Mouse (Mus musculus) heart, embryonic 11.5 days (tissue): ENCODE measurements at regions not wholly inside any gene's neighbourhood (a gene's known extent, or its start where the extent isn't known, plus 50 kb on each side); places are given as distances from the start of the nearest gene placed in this dataset.

Experiments used
- ATAC-seq: fragments of 200-750 bp; cut with Nextera tagmentation; replicated peaks from 2 replicates; pipeline ENCODE4 v1.8.0; 2017; ENCODE audit warnings: moderate library complexity; ENCODE audit not compliant: insufficient number of reproducible peaks, low FRiP score, low TSS enrichment
- H3K27ac ChIP-seq: fragments of 300-500 bp; sonication (generic); 2 replicates; pipeline ENCODE4 v1.5.1; 2014; ENCODE audit warnings: mild to moderate bottlenecking, low read depth, low read length
- H3K27me3 ChIP-seq: fragments of 300-500 bp; sonication (generic); 2 replicates; pipeline ENCODE4 v1.6.1; 2014; ENCODE audit warnings: mild to moderate bottlenecking, low read length, mixed read lengths; ENCODE audit not compliant: control insufficient read depth, insufficient read depth
- H3K36me3 ChIP-seq: fragments of 300-500 bp; sonication (generic); 2 replicates; pipeline ENCODE4 v1.6.1; 2014; ENCODE audit warnings: mild to moderate bottlenecking, low read length, moderate library complexity, mixed read lengths; ENCODE audit not compliant: control insufficient read depth, insufficient read depth
- H3K4me1 ChIP-seq: fragments of 300-500 bp; sonication (generic); 2 replicates; pipeline ENCODE4 v1.6.1; 2014; ENCODE audit warnings: low read length; ENCODE audit not compliant: control insufficient read depth, insufficient read depth
- H3K4me2 ChIP-seq: fragments of 300-500 bp; sonication (generic); 2 replicates; pipeline ENCODE4 v1.6.1; 2014; ENCODE audit warnings: mild to moderate bottlenecking, moderate library complexity
- H3K4me3 ChIP-seq: fragments of 300-500 bp; sonication (generic); 2 replicates; pipeline ENCODE4 v1.5.1; 2014; ENCODE audit warnings: low read depth, low read length
- H3K9ac ChIP-seq: fragments of 300-500 bp; sonication (generic); 2 replicates; pipeline ENCODE4 v1.6.1; 2014; ENCODE audit warnings: mild to moderate bottlenecking, low read depth, low read length, moderate library complexity
- H3K9me3 ChIP-seq: fragments of 300-500 bp; sonication (generic); replicated peaks from 2 replicates; pipeline ENCODE4 v1.6.1; 2016; ENCODE audit warnings: low read length; ENCODE audit not compliant: control insufficient read depth
- WGBS: fragments of 180-500 bp; shearing (Covaris S2); extraction: QIAGEN DNeasy Blood & Tissue Kit; methylation state at CpG from one replicate; pipeline ENCODE4 v1.1.7; 2014; ENCODE audit not compliant: insufficient replicate concordance; 5-methylcytosine and 5-hydroxymethylcytosine counted together

DNA sequence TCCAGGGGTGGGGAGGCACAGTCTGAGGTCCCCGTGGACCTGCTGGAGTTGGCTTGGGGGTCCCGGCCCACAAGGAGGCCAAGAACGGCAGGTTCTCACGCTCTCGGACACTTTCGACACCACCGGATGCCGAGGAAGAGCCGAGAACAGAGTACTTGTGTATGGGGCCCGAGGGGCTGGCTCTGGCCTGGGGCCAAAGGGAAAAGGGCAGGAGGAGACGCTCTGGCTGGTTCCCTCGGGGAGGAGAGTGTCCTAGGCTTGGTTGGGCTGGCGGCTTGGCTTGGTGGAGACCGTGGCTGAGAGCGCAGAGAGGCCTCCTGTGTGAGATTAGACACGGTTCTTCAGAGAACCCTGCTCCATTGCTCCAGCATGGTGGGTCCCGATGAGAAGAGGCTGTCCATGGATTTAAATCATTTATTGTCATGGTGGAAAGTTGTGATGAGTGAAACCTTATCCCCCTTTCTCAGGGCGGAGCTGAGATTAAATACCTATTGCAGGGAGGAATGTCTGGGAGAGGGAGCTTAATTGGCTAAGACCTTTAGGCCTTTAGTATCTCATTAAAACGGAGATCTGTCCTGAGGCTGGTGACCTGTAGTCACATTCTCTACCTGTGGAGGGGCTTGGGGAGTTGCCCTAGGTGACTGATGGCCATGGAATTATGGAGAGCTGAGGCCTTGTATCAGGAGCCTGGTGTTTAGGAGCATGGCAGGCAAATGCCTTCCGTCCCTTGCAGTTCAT lies 244.1 kb downstream of the Enc1 start:
- no peaks in the 10 kb centered on the region for H3K27me3 ChIP-seq
- H3K4me2 ChIP-seq = no peak overlapping the region
- 74% methylated on average over 20 of the region's 20 CpGs for WGBS
- no peaks in the 10 kb centered on the region for H3K9me3 ChIP-seq
- no peak overlapping the region for H3K9ac ChIP-seq
- no peak for ATAC-seq
- H3K4me3 ChIP-seq = no peak overlapping the region
- H3K27ac ChIP-seq = no peak overlapping the region
- peaks cover 18% of the 10 kb centered on the region; the same call in 1 of the 2 replicates for H3K4me1 ChIP-seq
- no peaks in the 10 kb centered on the region for H3K36me3 ChIP-seq

DNA sequence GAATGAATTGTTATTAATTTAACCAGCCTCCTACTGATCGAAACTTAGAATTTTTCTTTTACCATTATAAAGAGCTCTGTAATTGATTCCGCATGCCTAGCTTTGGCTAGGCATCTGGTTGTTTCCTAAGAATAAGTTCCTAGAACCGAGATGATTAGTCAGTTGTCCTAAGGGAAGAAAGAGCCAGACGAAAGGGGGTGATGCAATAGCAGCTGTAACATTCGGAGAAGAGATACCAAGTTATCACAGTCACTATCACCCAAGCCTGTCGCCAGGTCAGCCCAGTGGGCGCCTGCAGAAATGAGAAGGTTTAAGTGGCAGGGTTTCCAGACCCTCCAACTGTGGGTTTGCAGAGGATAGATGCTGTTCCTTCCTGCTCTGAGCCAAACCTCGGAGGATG lies 242.8 kb downstream of the Enc1 start:
- no peak overlapping the region for H3K27ac ChIP-seq
- H3K4me3 ChIP-seq = no peak overlapping the region
- H3K27me3 ChIP-seq = no peaks in the 10 kb centered on the region
- peaks cover 7% of the 10 kb centered on the region; the same call in 1 of the 2 replicates for H3K4me1 ChIP-seq
- H3K9me3 ChIP-seq = no peaks in the 10 kb centered on the region
- 40% methylated on average over 8 of the region's 8 CpGs for WGBS
- H3K36me3 ChIP-seq = no peaks in the 10 kb centered on the region
- no peak overlapping the region for H3K9ac ChIP-seq
- ATAC-seq = no peak
- H3K4me2 ChIP-seq = no peak overlapping the region

DNA sequence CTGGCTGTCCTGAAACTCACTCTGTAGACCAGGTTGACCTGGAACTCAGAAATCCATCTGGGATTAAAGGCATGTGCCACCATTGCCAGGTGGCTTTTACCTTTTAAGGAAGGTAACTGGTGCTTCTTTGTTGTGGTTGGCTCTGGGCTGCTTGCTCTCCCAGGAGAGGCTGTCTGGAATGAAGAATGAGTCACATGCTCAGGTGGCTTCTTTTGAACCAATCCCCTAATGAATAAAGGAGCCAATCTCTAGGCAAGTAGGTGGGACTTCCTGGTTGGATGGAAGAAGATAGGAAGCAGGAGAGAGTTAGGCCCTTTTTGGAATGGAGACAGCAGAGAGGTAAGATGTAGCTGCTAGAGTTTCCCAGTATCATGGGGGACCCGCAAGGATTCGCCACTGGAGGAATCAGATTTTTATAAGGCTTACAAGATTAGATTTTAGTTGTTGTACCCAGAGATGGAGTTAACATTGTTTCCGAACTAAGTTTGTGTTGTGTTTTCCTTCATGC lies 241.6 kb downstream of the Enc1 start:
- no peak overlapping the region for H3K4me3 ChIP-seq
- WGBS = 88% methylated on average over 3 of the region's 3 CpGs
- H3K9ac ChIP-seq = no peak overlapping the region
- H3K4me1 ChIP-seq = peaks cover 7% of the 10 kb centered on the region; the same call in 1 of the 2 replicates
- ATAC-seq = no peak
- H3K9me3 ChIP-seq = no peaks in the 10 kb centered on the region
- no peaks in the 10 kb centered on the region for H3K27me3 ChIP-seq
- no peaks in the 10 kb centered on the region for H3K36me3 ChIP-seq
- no peak overlapping the region for H3K27ac ChIP-seq
- no peak overlapping the region for H3K4me2 ChIP-seq

DNA sequence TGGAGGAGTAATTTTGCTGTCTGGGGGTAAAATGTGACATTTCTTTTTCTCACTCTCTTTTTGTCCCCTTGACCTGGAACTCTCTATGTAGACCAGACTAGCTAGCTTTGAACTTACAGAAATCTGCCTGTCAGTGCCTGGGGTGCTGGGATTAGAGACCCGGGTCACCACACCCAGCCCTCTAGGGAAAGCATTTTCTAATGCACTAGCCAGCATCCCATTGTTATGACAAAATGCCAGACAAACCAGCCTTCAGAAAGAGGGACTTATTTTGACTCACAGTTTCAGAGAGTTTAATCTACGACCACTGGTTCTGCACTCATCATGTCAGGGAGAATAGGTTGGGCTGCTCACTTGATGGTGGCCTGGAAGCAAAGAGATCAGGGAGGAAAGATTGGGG lies 240.4 kb downstream of the Enc1 start:
- Histone ChIP-seq H3K9me3 (0 out of 2 replicates have a peak, but pooled peaks cover 2% of the 10 kb centered on the region), H3K36me3 (no peaks in the 10 kb centered on the region), H3K9ac (no peak overlapping the region), H3K4me1 (peaks cover 7% of the 10 kb centered on the region; the same call in 1 of the 2 replicates), H3K4me2 (no peak overlapping the region), H3K4me3 (no peak overlapping the region), H3K27me3 (no peaks in the 10 kb centered on the region), H3K27ac (no peak overlapping the region)
- no peak for ATAC-seq
- WGBS = 91% methylated on average over 2 of the region's 2 CpGs

DNA sequence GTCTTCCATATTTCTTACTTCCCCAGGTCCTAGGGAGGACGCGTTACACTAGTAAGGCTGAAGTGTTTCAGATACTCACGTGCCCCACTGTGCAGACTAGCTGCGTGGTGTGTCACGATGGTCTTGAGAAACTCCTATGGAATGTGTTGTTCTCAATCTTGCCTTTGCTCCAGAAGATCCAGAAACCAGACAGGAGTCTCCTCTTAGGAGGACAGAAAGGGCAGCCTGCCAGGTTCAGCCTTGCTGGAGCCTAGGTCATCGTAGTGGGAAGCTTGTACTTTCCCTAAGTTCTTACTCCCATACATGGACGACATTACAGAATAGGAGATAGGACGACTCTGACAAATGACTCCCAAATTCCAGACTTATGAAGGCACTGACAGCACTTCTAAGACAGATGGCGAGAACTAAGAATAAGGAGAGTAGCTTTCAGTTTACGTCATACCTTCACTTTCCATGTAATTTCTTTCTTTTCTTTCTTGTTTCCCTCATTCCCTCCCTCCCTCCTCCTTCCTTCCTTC lies 238.2 kb downstream of the Enc1 start:
- ATAC-seq = no peak
- Histone ChIP-seq H3K36me3 (no peaks in the 10 kb centered on the region), H3K4me3 (no peak overlapping the region), H3K4me2 (no peak overlapping the region), H3K9me3 (0 out of 2 replicates have a peak, but pooled peaks cover 2% of the 10 kb centered on the region), H3K4me1 (peaks cover 6% of the 10 kb centered on the region; the same call in 1 of the 2 replicates), H3K9ac (no peak overlapping the region), H3K27ac (no peak overlapping the region), H3K27me3 (no peaks in the 10 kb centered on the region)
- WGBS = 68% methylated on average over 10 of the region's 10 CpGs

DNA sequence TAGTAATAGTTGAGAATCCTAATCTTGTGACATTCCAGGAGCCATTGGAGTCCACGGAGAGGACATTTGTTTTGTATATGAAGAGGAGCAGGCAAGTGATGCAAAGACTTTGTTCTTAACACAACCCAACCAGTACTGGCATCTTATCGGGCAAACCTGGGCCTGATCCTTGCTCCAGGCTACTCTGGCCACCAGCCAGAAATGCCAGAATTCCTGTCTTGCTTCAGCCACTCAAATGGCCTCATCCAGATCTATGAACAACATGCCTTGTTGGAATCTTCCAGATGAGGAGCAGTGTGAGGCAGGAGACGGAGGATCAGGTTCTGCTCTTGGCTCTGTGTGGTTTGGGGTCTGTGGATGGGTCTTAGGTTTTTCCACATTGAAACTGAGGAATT lies 233.1 kb downstream of the Enc1 start:
- WGBS = 66% methylated on average over 3 of the region's 3 CpGs
- H3K27me3 ChIP-seq = no peaks in the 10 kb centered on the region
- H3K9ac ChIP-seq = no peak overlapping the region
- H3K4me1 ChIP-seq = peaks cover 9% of the 10 kb centered on the region; the same call in 1 of the 2 replicates
- H3K9me3 ChIP-seq = 0 out of 2 replicates have a peak, but pooled peaks cover 2% of the 10 kb centered on the region
- ATAC-seq = no peak
- H3K27ac ChIP-seq = no peak overlapping the region
- no peaks in the 10 kb centered on the region for H3K36me3 ChIP-seq
- H3K4me2 ChIP-seq = no peak overlapping the region
- no peak overlapping the region for H3K4me3 ChIP-seq

DNA sequence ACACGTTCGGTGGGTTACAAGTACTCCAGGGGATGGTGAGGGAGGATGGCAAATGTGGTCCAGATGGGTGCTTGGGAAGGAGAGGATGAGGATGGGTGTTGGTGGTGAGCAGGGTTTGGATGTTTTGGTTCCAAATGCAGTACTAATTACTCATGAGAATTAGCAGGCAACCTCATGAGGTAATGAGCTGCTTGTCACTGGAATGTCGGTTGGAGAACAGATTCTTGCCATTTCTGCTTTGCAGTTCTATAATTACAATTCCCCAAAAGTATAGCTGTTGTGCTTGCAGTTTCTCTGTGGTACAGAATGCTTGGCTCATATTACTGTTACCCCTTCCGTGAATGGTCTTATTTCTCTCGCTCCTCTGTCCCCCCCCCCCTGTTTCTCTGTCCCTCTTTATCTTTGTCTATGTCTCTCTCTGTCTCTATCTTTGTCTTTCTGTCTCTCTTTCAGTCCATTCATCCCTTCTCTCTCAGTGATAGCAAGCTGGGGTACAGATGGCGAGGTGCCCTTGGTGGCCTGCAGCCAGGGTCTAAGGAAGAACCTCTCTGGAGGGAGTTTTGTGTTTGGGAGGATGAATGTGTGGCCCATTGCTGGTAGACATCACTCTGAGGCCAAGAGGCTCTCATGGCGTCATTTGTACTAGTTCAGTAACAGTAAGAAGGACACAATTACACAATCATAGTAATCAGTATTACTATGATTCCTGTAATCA lies 232.5 kb downstream of the Enc1 start:
- Histone ChIP-seq H3K27ac (no peak overlapping the region), H3K4me1 (peaks cover 9% of the 10 kb centered on the region; the same call in 1 of the 2 replicates), H3K36me3 (no peaks in the 10 kb centered on the region), H3K4me3 (no peak overlapping the region), H3K27me3 (no peaks in the 10 kb centered on the region), H3K9me3 (0 out of 2 replicates have a peak, but pooled peaks cover 2% of the 10 kb centered on the region), H3K4me2 (no peak overlapping the region), H3K9ac (no peak overlapping the region)
- ATAC-seq = no peak
- WGBS = 92% methylated on average over 7 of the region's 7 CpGs

DNA sequence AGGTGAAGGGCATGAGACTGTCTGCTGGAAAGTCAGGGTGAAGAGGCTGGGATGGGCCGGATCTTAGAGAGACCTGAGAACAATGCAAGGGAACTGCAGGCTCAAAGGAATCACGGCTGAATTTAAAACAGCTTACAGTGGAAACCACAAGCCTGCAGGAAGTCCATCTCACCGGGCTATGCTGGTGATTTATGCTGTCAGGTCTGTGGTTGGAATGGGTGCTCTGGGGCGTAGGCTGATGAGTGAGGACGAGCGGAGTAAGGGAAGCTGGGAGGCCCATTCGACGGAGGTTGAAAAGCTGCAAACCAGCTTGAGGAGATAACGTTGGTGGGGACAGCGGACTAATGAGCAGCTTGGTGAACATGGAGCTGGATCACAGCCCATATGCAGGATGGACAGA lies 229.1 kb downstream of the Enc1 start:
- H3K4me2 ChIP-seq = peak overlapping the region; percentile 22; the same call in 1 of the 2 replicates
- H3K27ac ChIP-seq = no peak overlapping the region
- H3K9me3 ChIP-seq = no peaks in the 10 kb centered on the region
- H3K4me3 ChIP-seq = no peak overlapping the region
- ATAC-seq = 0 out of 2 replicates have a peak, but pooled peaks have one; percentile 42
- no peaks in the 10 kb centered on the region for H3K36me3 ChIP-seq
- H3K4me1 ChIP-seq = peaks cover 9% of the 10 kb centered on the region; the same call in 1 of the 2 replicates
- no peak overlapping the region for H3K9ac ChIP-seq
- H3K27me3 ChIP-seq = no peaks in the 10 kb centered on the region
- WGBS = 52% methylated on average over 10 of the region's 10 CpGs
